10 mouse cellular contexts compared by ENCODE assay signal in genomic region chr15:84168170-84169161, GRCm38 (mm10). TPM values are rescaled to one million over a fixed set of nuclear protein-coding genes. Genes with fewer than 3 reads are reported as not detected.
DNase-seq lines count a peak whose midpoint lies in the region; ATAC-seq and TF ChIP-seq lines count a peak whose summit lies in the region.
"Had no signal": no experiment of that assay in that cellular context is flagged by ENCODE, and none has a peak within 500 bp of the region (broad histone marks: within the 10 kb centered on the region; RNA-seq: fewer than 3 reads in every experiment).

No protein-coding gene starts in this region.

- H3K4me3 ChIP-seq in forebrain, embryonic 12.5 days (replicated peaks): peak overlapping the region; percentile 56
- H3K4me3 ChIP-seq in hindbrain, embryonic 11.5 days (ENCODE audit: low read depth, low read length): peak overlapping the region; percentile 50
- peak overlapping the region; percentile 63 for H3K4me3 ChIP-seq in midbrain, embryonic 16.5 days (ENCODE audit: low read depth, low read length)

- H3K4me2 ChIP-seq in forebrain, embryonic 12.5 days: peak overlapping the region; percentile 99
- H3K4me2 ChIP-seq in hindbrain, embryonic 11.5 days (replicated peaks; ENCODE audit: low read depth, low read length): peak overlapping the region; percentile 98
- peak overlapping the region; percentile 95 for H3K4me2 ChIP-seq in midbrain, embryonic 16.5 days (ENCODE audit: low read length)

- no peak for TF ChIP-seq POLR2A in brain, embryonic 14.5 days (IDR thresholded peaks at IDR 0.05; ENCODE audit: borderline replicate concordance, extremely low read depth, insufficient read depth, insufficient read length, poor library complexity, severe bottlenecking)

- peak overlapping the region; percentile 62 for H3K9ac ChIP-seq in forebrain, embryonic 12.5 days
- H3K9ac ChIP-seq in hindbrain, embryonic 11.5 days (ENCODE audit: low read depth, low read length): peak overlapping the region; percentile 62
- H3K9ac ChIP-seq in midbrain, embryonic 16.5 days (ENCODE audit: low read depth, low read length): peak overlapping the region; percentile 80

- ATAC-seq in forebrain, embryonic 12.5 days (ENCODE audit: low FRiP score): peak; percentile 2; the same call in 1 of the 2 replicates
- peak; percentile 56 for ATAC-seq in hindbrain, embryonic 11.5 days (ENCODE audit: low FRiP score)
- ATAC-seq in midbrain, embryonic 16.5 days: peak; percentile 75

- H3K36me3 ChIP-seq in forebrain, embryonic 12.5 days (replicated peaks): no peaks in the 10 kb centered on the region
- H3K36me3 ChIP-seq in hindbrain, embryonic 11.5 days (ENCODE audit: control insufficient read depth, insufficient read depth, low read length): no peaks in the 10 kb centered on the region
- H3K36me3 ChIP-seq in midbrain, embryonic 16.5 days (ENCODE audit: control insufficient read depth, insufficient read depth, low read length): no peaks in the 10 kb centered on the region
- H3K36me3 ChIP-seq: G1E had no signal

- peak overlapping the region; percentile 59 for H3K27ac ChIP-seq in forebrain, embryonic 12.5 days
- no peak overlapping the region for H3K27ac ChIP-seq in hindbrain, embryonic 11.5 days (ENCODE audit: low read depth, low read length)
- H3K27ac ChIP-seq in midbrain, embryonic 16.5 days (ENCODE audit: low read length): peak overlapping the region; percentile 86

- H3K27me3 ChIP-seq in forebrain, embryonic 12.5 days: peaks cover 21% of the 10 kb centered on the region
- H3K27me3 ChIP-seq in hindbrain, embryonic 11.5 days (ENCODE audit: control insufficient read depth, insufficient read depth, low read length): peaks cover 5% of the 10 kb centered on the region; the same call in 1 of the 2 replicates
- H3K27me3 ChIP-seq in midbrain, embryonic 16.5 days (ENCODE audit: control insufficient read depth, insufficient read depth, low read depth, low read length): no peaks in the 10 kb centered on the region

- no peak for TF ChIP-seq CTCF in brain, embryonic 14.5 days (IDR thresholded peaks at IDR 0.05; ENCODE audit: borderline replicate concordance, extremely low read depth, insufficient read depth, insufficient read length)

- intact Hi-C loops in left cerebral cortex, postnatal 14 days (cut with DNase I): loop anchor here (5.0 to 10.0 kb wide), 2 partner anchors 54 to 96 kb away; no protein-coding TSS in a partner anchor

- H3K9me3 ChIP-seq in forebrain, embryonic 12.5 days: no peaks in the 10 kb centered on the region
- H3K9me3 ChIP-seq in hindbrain, embryonic 11.5 days (ENCODE audit: control insufficient read depth, low read length): no peaks in the 10 kb centered on the region
- no peaks in the 10 kb centered on the region for H3K9me3 ChIP-seq in midbrain, embryonic 16.5 days (replicated peaks; ENCODE audit: control insufficient read depth, low read length, poor library complexity, severe bottlenecking)

- 1% methylated on average over 28 of the region's 28 CpGs for WGBS in forebrain, embryonic 12.5 days
- 1% methylated on average over 28 of the region's 28 CpGs for WGBS in hindbrain, embryonic 11.5 days
- under 1% methylated on average over 28 of the region's 28 CpGs for WGBS in midbrain, embryonic 16.5 days

- DNase-seq in heart, adult 18-20 months: peak; percentile 29 to 33
- DNase-seq in heart, adult 8-10 months (ENCODE audit: low spot score): no peak
- peak; percentile 89 for DNase-seq in brain, embryonic 14.5 days (ENCODE audit: low read depth)
- peak; percentile 29 for DNase-seq in hindbrain, embryonic 11.5 days (ENCODE audit: low spot score)
- DNase-seq in left cerebral cortex, postnatal 14 days (ENCODE audit: low spot score in 2 of 2): peak; percentile 45 to 46
- no peak for DNase-seq in ovary, postnatal 14 days (ENCODE audit: low spot score)

- peaks cover 24% of the 10 kb centered on the region for H3K4me1 ChIP-seq in forebrain, embryonic 12.5 days
- H3K4me1 ChIP-seq in hindbrain, embryonic 11.5 days (replicated peaks; ENCODE audit: control insufficient read depth, insufficient read depth, low read length): peaks cover 5% of the 10 kb centered on the region
- peaks cover 24% of the 10 kb centered on the region for H3K4me1 ChIP-seq in midbrain, embryonic 16.5 days (ENCODE audit: control insufficient read depth, insufficient read depth, low read length)

RNA-seq across cellular contexts. Expression of gene Pnpla3, which starts 0.8 kb away (rescaled TPM):
- 1 to 10 TPM; 2.6 to 8.8 TPM for total RNA-seq in heart, adult 18-20 months (2021)
- total RNA-seq in heart, adult 8-10 months (2022): 1 to 10 TPM in 1 of 4 experiments, under 1 TPM in 3; 0.34 to 2.4 (median 0.57) TPM
- 9.2 and 12.4 TPM in 2 replicates for polyA plus RNA-seq in brain, embryonic 14.5 days (2012; rRNA removed)
- 2.1 and 3.0 TPM in 2 replicates for polyA plus RNA-seq in forebrain, embryonic 12.5 days (2016; fragmentation: Nextera tagmentation; extraction: Ambion mirVana)
- 0.71 and 1.4 TPM in 2 replicates for polyA plus RNA-seq in hindbrain, embryonic 11.5 days (2014; fragmentation: Nextera tagmentation; extraction: Ambion mirVana)
- 10 to 100 TPM in 1 of 2 experiments, 1 to 10 TPM in 1; 7.6 to 10.2 TPM for total RNA-seq in left cerebral cortex, postnatal 14 days (2021)
- polyA plus RNA-seq in midbrain, embryonic 16.5 days (2015; fragmentation: Nextera tagmentation; extraction: Ambion mirVana): 7.0 and 7.1 TPM in 2 replicates
- total RNA-seq: G1E had no signal
- polyA plus RNA-seq: G1E had no signal

RNA-seq across cellular contexts. Expression of gene Samm50, which starts 23.6 kb away (rescaled TPM):
- 100 to 1,000 TPM; 299 to 313 TPM for total RNA-seq in heart, adult 18-20 months (2021)
- total RNA-seq in heart, adult 8-10 months (2022): 100 to 1,000 TPM; 257 to 301 (median 279) TPM
- polyA plus RNA-seq in brain, embryonic 14.5 days (2012; rRNA removed): 18.7 and 30.8 TPM in 2 replicates
- 94.9 and 95.9 TPM in 2 replicates for polyA plus RNA-seq in forebrain, embryonic 12.5 days (2016; fragmentation: Nextera tagmentation; extraction: Ambion mirVana)
- polyA plus RNA-seq in hindbrain, embryonic 11.5 days (2014; fragmentation: Nextera tagmentation; extraction: Ambion mirVana): 66.7 and 74.5 TPM in 2 replicates
- total RNA-seq in left cerebral cortex, postnatal 14 days (2021): 10 to 100 TPM; 87.9 to 94.6 TPM
- polyA plus RNA-seq in midbrain, embryonic 16.5 days (2015; fragmentation: Nextera tagmentation; extraction: Ambion mirVana): 90.6 and 93.8 TPM in 2 replicates

RNA-seq across cellular contexts. Expression of gene Pnpla5, which starts 45.5 kb away (rescaled TPM):
- total RNA-seq in heart, adult 18-20 months (2021): not detected
- total RNA-seq in heart, adult 8-10 months (2022): not detected
- not detected in 2 replicates for polyA plus RNA-seq in brain, embryonic 14.5 days (2012; rRNA removed)
- not detected in 2 replicates for polyA plus RNA-seq in forebrain, embryonic 12.5 days (2016; fragmentation: Nextera tagmentation; extraction: Ambion mirVana)
- not detected in 2 replicates for polyA plus RNA-seq in hindbrain, embryonic 11.5 days (2014; fragmentation: Nextera tagmentation; extraction: Ambion mirVana)
- not detected for total RNA-seq in left cerebral cortex, postnatal 14 days (2021)
- not detected in 2 replicates for polyA plus RNA-seq in midbrain, embryonic 16.5 days (2015; fragmentation: Nextera tagmentation; extraction: Ambion mirVana)
- total RNA-seq: G1E; layer of hippocampus, adult 18-20 months had no signal
- polyA plus RNA-seq: G1E had no signal

Comparison
In these comparisons a context has a peak if more than half of its experiments do, and no peak if none do; other contexts are left out.
1. DNase-seq: peak in heart, adult 18-20 months (2 of 2), brain, embryonic 14.5 days (single experiment), hindbrain, embryonic 11.5 days (single experiment) and left cerebral cortex, postnatal 14 days (2 of 2); none in heart, adult 8-10 months (single experiment) and ovary, postnatal 14 days (single experiment).
2. ATAC-seq: peak in every context shown above with its lines; median percentile 75 in midbrain, embryonic 16.5 days; 56 in hindbrain, embryonic 11.5 days; 2 in forebrain, embryonic 12.5 days.
3. Peak in every context shown above with its lines, with median percentiles within 50 percentile points of each other: H3K4me2 ChIP-seq, H3K4me3 ChIP-seq and H3K9ac ChIP-seq.